Mouse (Mus musculus) frontal cortex, postnatal 14 days (tissue): ENCODE data around the gene Cyth4.

Experiments
- DNase-seq, 2 experiments: peaks; one replicate each; pipeline ENCODE4 v3.0.0; 2022; ENCODE audit warnings: low spot score in 2 of 2

The Cyth4 gene

DNA sequence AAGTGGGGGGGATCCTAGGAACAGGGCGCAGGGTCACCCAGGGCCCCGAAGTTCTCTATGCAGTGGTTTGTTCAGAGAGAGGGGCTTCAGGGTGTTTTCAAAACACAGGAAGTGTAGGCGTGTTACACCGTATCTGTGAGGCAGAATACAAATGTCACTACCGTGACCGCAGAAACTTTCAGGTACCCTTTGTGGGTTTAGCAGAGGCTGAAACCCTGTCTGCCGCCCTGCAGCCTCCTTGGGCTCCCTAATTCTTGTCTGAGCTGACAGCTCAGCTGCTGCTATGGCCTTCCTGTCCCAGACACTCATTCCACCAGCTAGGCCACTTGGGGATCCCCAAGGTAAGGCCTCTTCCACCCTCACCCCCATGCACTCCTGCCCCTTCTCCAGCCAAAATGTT lies 17.7 kb downstream of the Cyth4 start:
- DNase-seq = no peak

GRCm38 (mm10) chr15:78616973-78617372 lies 20.1 kb downstream of the Cyth4 start:
- no peak for DNase-seq

DNA sequence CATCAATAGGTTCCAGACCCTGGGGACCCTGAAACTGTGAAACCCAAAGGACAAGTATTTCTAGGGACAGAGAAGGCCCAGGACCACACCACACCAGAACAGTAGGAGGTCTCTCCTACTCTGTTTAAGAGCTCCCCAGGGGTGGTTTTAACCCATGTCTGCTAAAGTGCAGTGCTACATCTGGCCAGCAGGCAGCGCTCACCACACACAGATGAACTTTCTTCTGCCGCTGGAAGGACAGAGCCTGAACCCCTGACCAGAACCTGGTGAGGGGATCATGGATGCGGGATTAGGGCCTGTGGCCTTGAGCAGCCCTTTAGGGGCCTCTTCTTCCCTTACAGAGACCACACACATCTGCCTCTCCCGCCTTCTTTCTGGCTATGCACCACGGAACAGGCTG lies 26.6 kb downstream of the Cyth4 start:
- DNase-seq = peak; percentile 71 to 80

- DNase-seq = peak in 1 of 2 experiments; percentile 51
These were observed 27.6 kb downstream of the Cyth4 start for GRCm38 (mm10) chr15:78624431-78624950.

GRCm38 (mm10) chr15:78624961-78625360 lies 28.1 kb downstream of the Cyth4 start:
- no peak for DNase-seq

GRCm38 (mm10) chr15:78626285-78626684 lies 29.4 kb downstream of the Cyth4 start:
- no peak for DNase-seq

GRCm38 (mm10) chr15:78632387-78632786 lies 35.5 kb downstream of the Cyth4 start:
- DNase-seq = no peak

GRCm38 (mm10) chr15:78633413-78633812 lies 36.6 kb downstream of the Cyth4 start:
- DNase-seq = no peak

DNA sequence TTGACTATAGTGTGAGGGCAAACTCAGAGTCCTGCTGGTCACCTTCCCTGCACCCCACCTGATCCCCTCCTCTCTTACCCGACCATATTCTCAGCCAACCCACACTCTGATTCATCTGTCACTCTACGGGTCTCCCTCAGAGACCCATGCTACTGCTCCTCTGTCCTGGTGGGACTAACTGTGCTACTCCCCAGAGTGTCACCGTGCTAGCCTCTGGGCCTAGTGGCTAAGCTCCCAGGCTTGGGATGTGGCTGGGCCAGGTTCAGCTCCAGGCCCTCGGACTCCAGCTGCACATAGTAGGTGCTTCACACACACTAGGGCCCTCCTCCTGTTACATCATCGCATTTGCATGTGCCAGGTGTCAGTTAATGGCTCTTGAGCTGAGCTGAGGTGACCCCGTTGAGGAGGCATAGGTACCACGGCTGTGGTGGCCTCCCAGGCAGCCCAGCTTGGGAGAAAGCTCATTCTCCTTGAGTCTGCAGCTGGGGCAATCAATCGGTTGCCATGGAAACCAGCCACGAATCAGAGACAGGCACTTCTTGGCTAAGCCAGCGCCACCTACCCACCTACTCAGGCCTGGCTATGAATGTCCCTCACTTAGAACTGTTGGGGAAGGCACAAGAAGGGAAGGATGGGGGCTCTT lies 37.4 kb downstream of the Cyth4 start:
- peak; percentile 48 to 65 for DNase-seq

- DNase-seq = no peak
These were observed 38.4 kb downstream of the Cyth4 start for GRCm38 (mm10) chr15:78635231-78635630.

DNA sequence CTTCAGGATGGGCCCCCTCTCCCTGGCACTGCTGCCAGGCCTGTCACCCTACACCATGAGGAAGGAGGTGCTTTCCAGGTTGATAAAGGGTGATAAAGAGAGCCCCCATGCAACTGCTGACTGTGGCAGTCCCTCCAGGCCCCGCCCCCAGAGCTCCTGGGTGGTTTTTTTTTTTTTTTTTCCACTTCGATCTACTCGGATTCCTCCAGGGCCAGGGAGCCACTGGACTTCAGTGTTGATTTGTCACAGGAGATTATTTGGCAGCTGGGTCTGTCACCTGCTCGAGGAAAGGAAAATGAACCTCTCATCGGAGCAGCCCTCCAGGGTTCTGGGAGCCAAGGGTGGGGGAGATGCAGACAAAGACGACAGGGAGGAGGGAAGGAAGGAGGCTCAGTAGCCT lies 46.8 kb downstream of the Cyth4 start:
- DNase-seq = no peak

DNA sequence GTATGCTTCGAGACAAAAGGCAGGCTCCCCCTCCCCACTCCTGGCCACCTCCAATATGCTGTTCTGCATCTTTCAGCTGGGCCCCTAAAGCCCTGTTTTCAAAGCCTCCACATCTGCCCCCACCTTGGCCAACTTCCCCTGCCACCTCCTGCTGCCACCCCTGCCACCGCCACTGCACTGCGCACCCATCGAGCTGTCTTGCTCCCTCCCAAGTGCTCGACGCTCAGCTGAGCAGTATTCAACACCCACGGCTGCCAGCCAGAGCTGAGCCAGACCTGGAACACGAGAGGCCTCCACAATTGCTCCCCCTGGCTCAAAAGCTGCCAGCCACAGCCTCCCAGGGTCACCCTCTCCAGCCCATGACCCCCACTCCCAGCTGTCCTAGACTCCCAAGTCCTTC lies 47.8 kb downstream of the Cyth4 start:
- DNase-seq = no peak

DNA sequence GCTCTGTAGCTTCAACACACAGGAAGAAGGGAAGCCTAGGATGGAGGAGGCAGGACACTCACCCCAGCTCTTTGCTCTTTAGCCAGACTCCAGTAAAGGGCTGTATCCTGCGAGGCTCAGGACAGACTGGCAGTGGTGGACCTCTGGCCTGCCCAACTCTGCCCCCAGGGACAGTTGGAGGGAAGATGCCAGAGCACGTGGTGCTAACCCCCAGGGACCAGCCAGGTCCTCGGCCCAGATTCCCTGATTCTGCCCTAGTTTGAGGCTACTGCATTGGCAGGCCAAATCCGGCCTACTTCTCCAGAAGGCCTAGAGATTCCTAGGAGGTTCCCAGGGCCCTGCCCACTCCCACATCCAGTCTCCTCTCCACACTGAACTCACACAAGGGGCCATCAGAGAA lies 50.9 kb downstream of the Cyth4 start:
- DNase-seq = no peak

DNA sequence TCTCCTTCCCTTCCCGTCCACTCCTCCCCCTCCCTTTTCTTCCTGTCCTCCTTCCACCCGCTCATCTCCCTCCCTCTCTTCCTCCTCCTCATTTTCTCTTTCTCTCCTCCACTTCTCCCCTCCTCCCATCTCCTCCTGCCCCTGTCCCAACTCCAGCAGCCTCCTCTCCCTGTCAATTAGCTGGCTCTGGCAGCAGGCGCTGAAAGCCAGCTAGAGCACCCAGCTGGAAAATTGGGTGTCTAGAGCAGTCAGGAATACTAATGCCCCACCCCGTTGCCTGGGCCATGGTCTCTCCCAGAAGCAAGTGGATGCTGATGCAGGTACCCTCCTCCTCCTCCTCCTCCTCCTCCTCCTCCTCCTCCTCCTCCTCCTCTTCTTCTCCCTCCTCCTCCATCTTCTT lies 54.3 kb downstream of the Cyth4 start:
- DNase-seq = no peak

DNA sequence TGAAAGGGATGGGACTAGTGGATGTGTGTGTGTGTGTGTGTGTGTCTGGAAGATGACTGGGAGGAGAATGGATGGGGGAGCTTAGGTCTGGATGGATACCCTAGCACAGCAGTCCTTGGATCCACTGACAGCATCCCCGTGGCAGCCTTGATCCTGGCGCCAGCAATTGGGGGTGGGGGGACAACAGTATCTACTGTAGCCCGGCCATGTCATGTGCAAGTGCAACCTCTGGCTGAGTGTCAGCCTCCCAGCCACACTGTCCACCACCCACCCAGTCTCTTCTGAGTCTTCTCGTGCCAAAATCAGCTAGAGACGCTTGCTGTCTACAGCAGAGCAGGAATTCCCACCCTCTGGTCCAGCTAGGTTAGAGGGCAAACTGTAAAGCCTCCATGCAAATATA lies 67.4 kb downstream of the Cyth4 start:
- no peak for DNase-seq

GRCm38 (mm10) chr15:78669221-78669871 lies 72.5 kb downstream of the Cyth4 start:
- DNase-seq = no peak

- DNase-seq = peak in 1 of 2 experiments; percentile 58
These were observed 73.5 kb downstream of the Cyth4 start for GRCm38 (mm10) chr15:78670341-78670740.
